Mouse (Mus musculus) myocyte (in vitro differentiated cells): Measurements from ENCODE around the gene Hsf5.

Source experiments
- CEBPB ChIP-seq: IDR thresholded peaks from 2 replicates; pipeline ENCODE4 v1.6.1; 2011; ENCODE audit warnings: mild to moderate bottlenecking, moderate library complexity; ENCODE audit not compliant: poor library complexity, insufficient read depth, severe bottlenecking
- E2F4 ChIP-seq: IDR thresholded peaks from one replicate; pipeline ENCODE4 v1.6.1; 2011; ENCODE audit warnings: mild to moderate bottlenecking, control low read depth, moderate library complexity; ENCODE audit not compliant: insufficient read depth
- MAX ChIP-seq: IDR thresholded peaks from one replicate; pipeline ENCODE4 v1.6.1; 2011; ENCODE audit warnings: low read depth, mild to moderate bottlenecking, control low read depth
- MYOD1 ChIP-seq, 3 experiments: IDR thresholded peaks; one replicate each; pipeline ENCODE4 v1.6.1; 2011; ENCODE audit warnings: control low read depth in 2 of 3, low read depth in 2 of 3, mild to moderate bottlenecking in 2 of 3, moderate library complexity in 1 of 3; ENCODE audit not compliant: insufficient read length in 2 of 3, control insufficient read depth in 1 of 3
- MYOG ChIP-seq, 3 experiments: IDR thresholded peaks; one replicate each; pipeline ENCODE4 v1.6.1; 2011; ENCODE audit warnings: control low read depth in 2 of 3, low read depth in 2 of 3, mild to moderate bottlenecking in 2 of 3; ENCODE audit not compliant: insufficient read length in 2 of 3, control insufficient read depth in 1 of 3, insufficient read depth in 1 of 3
- POLR2A ChIP-seq: IDR thresholded peaks from one replicate; pipeline ENCODE4 v1.6.1; 2011; ENCODE audit warnings: low read depth, mild to moderate bottlenecking, control low read depth, moderate library complexity; ENCODE audit not compliant: insufficient read length
- POLR2AphosphoS2 ChIP-seq: IDR thresholded peaks from one replicate; pipeline ENCODE4 v1.6.1; 2011; ENCODE audit warnings: low read depth, control low read depth; ENCODE audit not compliant: insufficient read length
- REST ChIP-seq: IDR thresholded peaks from one replicate; pipeline ENCODE4 v1.6.1; 2011; ENCODE audit warnings: mild to moderate bottlenecking, control low read depth, moderate library complexity; ENCODE audit not compliant: insufficient read depth, insufficient read length
- TCF12 ChIP-seq: IDR thresholded peaks from one replicate; pipeline ENCODE4 v1.6.1; 2011; ENCODE audit warnings: mild to moderate bottlenecking, control low read depth; ENCODE audit not compliant: poor library complexity, insufficient read depth, severe bottlenecking
- USF1 ChIP-seq: IDR thresholded peaks from one replicate; pipeline ENCODE4 v1.6.1; 2011; ENCODE audit warnings: low read depth, mild to moderate bottlenecking, control low read depth, moderate library complexity

DNA sequence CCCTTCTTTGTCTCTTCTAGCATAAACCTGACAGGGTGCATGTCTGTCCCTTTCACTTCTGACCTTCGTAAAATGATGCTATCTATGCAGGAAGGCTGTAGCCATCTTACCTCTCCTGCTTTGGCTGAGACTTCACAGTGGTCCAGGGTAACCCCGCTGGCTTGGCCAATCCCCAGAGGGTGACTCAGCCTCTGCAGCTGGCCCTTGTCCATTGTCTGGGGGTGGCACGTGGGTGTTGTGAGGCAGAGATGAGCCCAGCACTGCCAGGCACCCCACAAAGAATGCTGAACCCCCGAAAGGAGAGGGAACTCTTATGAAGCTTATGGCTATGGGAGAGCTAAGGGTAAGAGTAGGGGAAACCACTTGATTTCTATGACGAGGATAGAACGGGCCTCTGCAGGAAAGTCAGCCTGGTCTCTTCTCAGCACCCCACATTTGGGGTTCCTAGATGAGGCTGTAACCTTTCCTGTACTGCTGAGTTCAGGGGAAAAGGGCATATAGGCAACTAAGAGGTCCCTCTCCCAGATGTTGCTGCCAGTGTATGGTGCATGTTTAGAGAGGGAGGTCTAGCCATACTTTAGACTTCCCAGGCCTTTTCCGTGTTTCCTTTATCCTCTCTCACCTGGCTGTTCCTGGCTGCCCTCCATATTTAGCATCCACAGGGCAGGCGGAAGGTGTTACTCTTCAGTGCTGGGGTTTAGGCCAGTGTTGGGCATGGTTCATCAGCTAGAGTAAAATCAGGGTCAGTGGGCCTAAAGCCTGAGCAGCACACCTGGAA, 34.8 kb upstream of the Hsf5 start:
- no peak for TF ChIP-seq POLR2A
- TF ChIP-seq POLR2AphosphoS2 = no peak
- TF ChIP-seq USF1 = no peak
- peak in 1 of 3 experiments; percentile 32 for TF ChIP-seq MYOG (IDR thresholded peaks at IDR 0.05; ENCODE audit: control insufficient read depth in 1 of 3, insufficient read depth in 1 of 3, insufficient read length in 2 of 3, low read depth in 2 of 3)
- TF ChIP-seq CEBPB = no peak
- TF ChIP-seq TCF12 = no peak
- peak in 1 of 3 experiments; percentile 40 for TF ChIP-seq MYOD1 (IDR thresholded peaks at IDR 0.05; ENCODE audit: control insufficient read depth in 1 of 3, insufficient read length in 2 of 3, low read depth in 2 of 3)
- TF ChIP-seq E2F4 = no peak
- TF ChIP-seq MAX = no peak
- TF ChIP-seq REST = no peak
